Mouse (Mus musculus): ENCODE measurements around the gene Cdc14a. TPM values are rescaled to one million over a fixed set of nuclear protein-coding genes. Genes with fewer than 3 reads are reported as not detected.

Cdc14a gene
- polyA plus RNA-seq, 1 experiment, result 4.7 TPM

GRCm38 (mm10) chr3:116425901-116426300, 2.1 kb upstream of the Cdc14a start:
- H3K36me3 ChIP-seq (ENCODE audit: control insufficient read depth, insufficient read depth, low read length), result peaks cover 2% of the 10 kb centered on the region; the same call in 1 of the 2 replicates
- no peaks in the 10 kb centered on the region for H3K27me3 ChIP-seq (ENCODE audit: control insufficient read depth, insufficient read depth, low read length)
- H3K27ac ChIP-seq (ENCODE audit: insufficient read depth, low read length), result no peak overlapping the region
- H3K4me3 ChIP-seq (ENCODE audit: extremely low read depth, insufficient read depth, insufficient read length), result no peak overlapping the region
- no peaks in the 10 kb centered on the region for H3K4me1 ChIP-seq (ENCODE audit: control insufficient read depth, insufficient read depth, insufficient read length)
- DNase-seq (ENCODE audit: low read depth in 1 of 2, low spot score in 2 of 2), result no peak
- 95% methylated on average over 6 of the region's 6 CpGs for WGBS
- TF ChIP-seq CTCF (IDR thresholded peaks at IDR 0.05; ENCODE audit: extremely low read depth, insufficient read depth, insufficient read length, insufficient replicate concordance), result no peak
- TF ChIP-seq POLR2A (IDR thresholded peaks at IDR 0.05; ENCODE audit: low read depth, low read length), result no peak

GRCm38 (mm10) chr3:116424973-116425284, 1.1 kb upstream of the Cdc14a start:
- Histone ChIP-seq H3K36me3 (ENCODE audit: control insufficient read depth, insufficient read depth, low read length) (peaks cover 3% of the 10 kb centered on the region; the same call in 1 of the 2 replicates), H3K4me3 (ENCODE audit: extremely low read depth, insufficient read depth, insufficient read length) (peak overlapping the region; percentile 82), H3K27ac (ENCODE audit: insufficient read depth, low read length) (peak overlapping the region; percentile 79), H3K27me3 (ENCODE audit: control insufficient read depth, insufficient read depth, low read length) (no peaks in the 10 kb centered on the region), H3K4me1 (ENCODE audit: control insufficient read depth, insufficient read depth, insufficient read length) (no peaks in the 10 kb centered on the region)
- peak; percentile 56; the same call in 1 of the 2 replicates for TF ChIP-seq CTCF (IDR thresholded peaks at IDR 0.05; ENCODE audit: extremely low read depth, insufficient read depth, insufficient read length, insufficient replicate concordance)
- peak; percentile 46; the same call in 1 of the 2 replicates for TF ChIP-seq POLR2A (IDR thresholded peaks at IDR 0.05; ENCODE audit: low read depth, low read length)
- under 1% methylated on average over 11 of the region's 11 CpGs for WGBS
- peak; percentile 82 to 84 for DNase-seq (ENCODE audit: low read depth in 1 of 2, low spot score in 2 of 2)

- no peak for TF ChIP-seq CTCF (IDR thresholded peaks at IDR 0.05; ENCODE audit: extremely low read depth, insufficient read depth, insufficient read length, insufficient replicate concordance)
- no peak for TF ChIP-seq POLR2A (IDR thresholded peaks at IDR 0.05; ENCODE audit: low read depth, low read length)
- peak in 1 of 2 experiments; percentile 55 for DNase-seq (ENCODE audit: low read depth in 1 of 2, low spot score in 2 of 2)
- Histone ChIP-seq H3K27me3 (ENCODE audit: control insufficient read depth, insufficient read depth, low read length) (no peaks in the 10 kb centered on the region), H3K4me3 (ENCODE audit: extremely low read depth, insufficient read depth, insufficient read length) (peak overlapping the region; percentile 82), H3K36me3 (ENCODE audit: control insufficient read depth, insufficient read depth, low read length) (peaks cover 3% of the 10 kb centered on the region; the same call in 1 of the 2 replicates), H3K4me1 (ENCODE audit: control insufficient read depth, insufficient read depth, insufficient read length) (no peaks in the 10 kb centered on the region), H3K27ac (ENCODE audit: insufficient read depth, low read length) (peak overlapping the region; percentile 79)
- WGBS, result under 1% methylated on average over 32 of the region's 32 CpGs
These were observed 534 bp upstream of the Cdc14a start for GRCm38 (mm10) chr3:116424160-116424972.

GRCm38 (mm10) chr3:116422795-116423352, 958 bp downstream of the Cdc14a start:
- Histone ChIP-seq H3K4me1 (ENCODE audit: control insufficient read depth, insufficient read depth, insufficient read length) (no peaks in the 10 kb centered on the region), H3K27me3 (ENCODE audit: control insufficient read depth, insufficient read depth, low read length) (no peaks in the 10 kb centered on the region), H3K36me3 (ENCODE audit: control insufficient read depth, insufficient read depth, low read length) (peaks cover 3% of the 10 kb centered on the region; the same call in 1 of the 2 replicates), H3K27ac (ENCODE audit: insufficient read depth, low read length) (peak overlapping the region; percentile 79), H3K4me3 (ENCODE audit: extremely low read depth, insufficient read depth, insufficient read length) (peak overlapping the region; percentile 82)
- DNase-seq (ENCODE audit: low read depth in 1 of 2, low spot score in 2 of 2), result peak; percentile 38 to 72
- WGBS, result under 1% methylated on average over 23 of the region's 23 CpGs
- TF ChIP-seq POLR2A (IDR thresholded peaks at IDR 0.05; ENCODE audit: low read depth, low read length) (no peak), CTCF (IDR thresholded peaks at IDR 0.05; ENCODE audit: extremely low read depth, insufficient read depth, insufficient read length, insufficient replicate concordance) (peak; percentile 45; the same call in 1 of the 2 replicates)

- WGBS, result 83% methylated on average over 8 of the region's 8 CpGs
- no peak overlapping the region for H3K4me3 ChIP-seq (ENCODE audit: extremely low read depth, insufficient read depth, insufficient read length)
- DNase-seq (ENCODE audit: low read depth in 1 of 2, low spot score in 2 of 2), result no peak
- H3K27me3 ChIP-seq (ENCODE audit: control insufficient read depth, insufficient read depth, low read length), result no peaks in the 10 kb centered on the region
- TF ChIP-seq CTCF (IDR thresholded peaks at IDR 0.05; ENCODE audit: extremely low read depth, insufficient read depth, insufficient read length, insufficient replicate concordance) (no peak), POLR2A (IDR thresholded peaks at IDR 0.05; ENCODE audit: low read depth, low read length) (no peak)
- peaks cover 3% of the 10 kb centered on the region; the same call in 1 of the 2 replicates for H3K36me3 ChIP-seq (ENCODE audit: control insufficient read depth, insufficient read depth, low read length)
- H3K27ac ChIP-seq (ENCODE audit: insufficient read depth, low read length), result no peak overlapping the region
- H3K4me1 ChIP-seq (ENCODE audit: control insufficient read depth, insufficient read depth, insufficient read length), result no peaks in the 10 kb centered on the region
These were observed 1.8 kb downstream of the Cdc14a start for GRCm38 (mm10) chr3:116422074-116422473.

- DNase-seq (ENCODE audit: low read depth in 1 of 2, low spot score in 2 of 2), result no peak
- Histone ChIP-seq H3K4me3 (ENCODE audit: extremely low read depth, insufficient read depth, insufficient read length) (no peak overlapping the region), H3K36me3 (ENCODE audit: control insufficient read depth, insufficient read depth, low read length) (peaks cover 3% of the 10 kb centered on the region; the same call in 1 of the 2 replicates), H3K27ac (ENCODE audit: insufficient read depth, low read length) (no peak overlapping the region), H3K4me1 (ENCODE audit: control insufficient read depth, insufficient read depth, insufficient read length) (no peaks in the 10 kb centered on the region), H3K27me3 (ENCODE audit: control insufficient read depth, insufficient read depth, low read length) (no peaks in the 10 kb centered on the region)
- WGBS, result 94% methylated on average over 6 of the region's 6 CpGs
- TF ChIP-seq CTCF (IDR thresholded peaks at IDR 0.05; ENCODE audit: extremely low read depth, insufficient read depth, insufficient read length, insufficient replicate concordance) (no peak), POLR2A (IDR thresholded peaks at IDR 0.05; ENCODE audit: low read depth, low read length) (no peak)
These were observed 2.7 kb downstream of the Cdc14a start for GRCm38 (mm10) chr3:116421121-116421520.
